Mouse (Mus musculus) urinary bladder, postnatal 14 days (tissue): ENCODE measurements around the gene Phykpl.
A peak's percentile ranks its signal among the peaks of the same experiment; 100 is the strongest.
"Not testable (repeated sequence)": the region's sequence is repeated elsewhere in the genome, so short reads cannot be mapped to it uniquely, and the experiment has no call there.

Experiments
- DNase-seq: peaks from one replicate; pipeline ENCODE4 v3.0.0; 2021; ENCODE audit warnings: low spot score

Phykpl gene

DNA sequence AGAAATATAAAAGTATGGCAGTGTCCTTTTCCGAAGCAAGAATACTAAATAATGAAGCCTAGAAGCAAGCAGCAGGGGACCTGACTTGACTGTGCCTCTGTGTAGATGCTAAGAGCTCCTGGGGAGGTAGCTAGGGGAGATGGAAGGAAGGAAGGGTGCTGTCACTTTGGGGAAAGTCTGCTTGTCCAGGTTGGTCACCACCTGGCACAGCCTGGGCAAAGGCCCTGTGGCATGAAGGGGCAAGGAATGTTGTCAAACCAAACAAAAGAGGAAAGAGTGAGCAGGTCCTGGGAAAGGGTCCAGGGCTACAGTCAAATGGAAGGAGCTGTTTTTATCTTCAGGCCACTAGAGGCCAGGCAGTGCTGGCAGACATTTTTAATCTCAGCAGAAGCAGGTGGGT is 2.5 kb downstream of the Phykpl start:
- no peak for DNase-seq

DNA sequence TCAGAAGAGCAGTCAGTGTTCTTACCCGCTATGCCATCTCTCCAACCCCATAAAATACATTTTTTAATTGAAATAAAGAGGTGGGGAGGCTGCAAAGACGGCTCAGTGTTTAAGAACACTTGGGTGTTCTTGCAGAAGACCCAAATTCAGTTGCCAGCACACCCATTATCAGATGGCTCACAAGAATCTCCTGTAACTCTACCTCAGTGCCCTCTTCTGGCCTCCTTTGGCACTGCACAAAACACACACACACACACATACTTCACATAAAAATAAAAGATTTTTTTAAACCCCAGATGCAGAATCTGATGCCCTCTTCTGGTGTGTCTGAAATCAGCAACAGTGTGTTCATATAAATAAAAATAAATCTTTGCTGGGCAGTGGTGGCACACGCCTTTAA is 4.3 kb downstream of the Phykpl start:
- no peak for DNase-seq

DNA sequence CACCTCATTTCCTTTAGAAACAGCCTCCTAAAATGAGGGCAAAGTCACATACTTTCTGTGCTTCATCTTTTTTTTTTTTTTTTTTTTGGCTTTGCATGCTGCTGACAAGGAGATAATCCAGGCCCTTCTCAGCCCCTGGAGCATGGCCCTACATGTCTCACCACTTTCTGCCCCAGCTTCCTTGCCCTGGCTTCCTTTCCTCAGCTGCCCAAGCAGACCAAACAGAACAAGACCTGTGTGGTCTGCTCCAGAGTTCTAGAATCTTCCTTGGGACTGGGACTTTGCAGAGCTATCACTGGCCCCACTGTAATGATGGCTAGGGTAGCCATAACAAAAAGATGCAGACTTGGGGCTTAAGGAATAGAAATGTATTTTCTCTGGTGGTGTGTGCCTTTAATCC is 5.4 kb downstream of the Phykpl start:
- no peak for DNase-seq

DNA sequence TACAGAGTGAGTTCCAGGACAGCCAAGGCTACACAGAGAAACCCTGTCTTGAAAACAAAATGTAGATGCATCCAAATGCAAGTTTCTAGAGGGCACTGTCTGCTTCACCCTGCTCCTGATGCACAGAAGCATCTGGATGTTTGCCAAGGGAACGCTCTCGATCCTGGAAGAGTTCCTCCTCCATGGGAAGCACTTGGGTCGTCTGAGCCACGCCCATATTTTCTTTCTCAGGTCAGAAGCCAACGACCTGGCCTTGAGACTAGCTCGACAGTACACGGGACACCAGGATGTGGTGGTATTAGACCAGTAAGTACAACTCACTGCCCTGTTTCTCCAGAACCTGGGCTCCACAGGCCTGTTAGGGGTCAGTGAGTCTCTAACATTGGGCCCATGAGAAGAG is 6.6 kb downstream of the Phykpl start:
- DNase-seq = no peak

DNA sequence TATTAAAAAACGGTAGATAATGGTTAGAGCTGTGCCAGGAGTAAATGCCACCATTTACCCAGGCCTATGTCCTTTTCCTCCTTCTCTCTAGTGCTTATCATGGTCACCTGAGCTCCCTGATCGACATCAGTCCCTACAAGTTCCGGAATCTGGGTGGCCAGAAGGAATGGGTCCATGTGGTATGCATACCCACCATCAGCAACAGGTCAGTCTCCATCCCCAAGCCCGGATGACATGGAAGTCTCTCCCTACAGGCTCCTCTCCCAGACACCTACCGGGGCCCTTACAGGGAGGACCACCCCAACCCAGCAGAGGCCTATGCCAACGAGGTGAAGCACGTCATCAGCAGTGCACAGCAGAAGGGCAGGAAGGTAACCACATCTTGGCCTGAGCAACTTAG is 7.4 kb downstream of the Phykpl start:
- no peak for DNase-seq

DNA sequence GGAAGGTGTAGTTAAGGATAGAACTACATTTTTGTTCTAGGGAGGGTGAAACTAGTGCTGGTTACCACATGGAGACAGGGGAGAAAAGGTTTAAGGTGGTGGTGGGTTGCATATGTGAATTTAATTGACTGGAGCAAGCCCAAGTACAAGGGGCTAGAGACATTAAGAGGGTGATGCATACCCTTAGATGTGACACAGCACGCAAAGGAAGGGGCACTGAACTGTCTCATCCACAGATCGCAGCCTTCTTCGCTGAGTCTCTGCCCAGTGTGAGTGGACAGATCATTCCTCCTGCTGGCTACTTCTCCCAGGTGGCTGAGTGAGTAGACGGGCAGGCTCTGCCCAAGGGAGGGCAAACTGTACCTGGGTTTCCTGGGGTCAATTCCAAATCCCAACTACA is 8.8 kb downstream of the Phykpl start:
- DNase-seq = no peak

DNA sequence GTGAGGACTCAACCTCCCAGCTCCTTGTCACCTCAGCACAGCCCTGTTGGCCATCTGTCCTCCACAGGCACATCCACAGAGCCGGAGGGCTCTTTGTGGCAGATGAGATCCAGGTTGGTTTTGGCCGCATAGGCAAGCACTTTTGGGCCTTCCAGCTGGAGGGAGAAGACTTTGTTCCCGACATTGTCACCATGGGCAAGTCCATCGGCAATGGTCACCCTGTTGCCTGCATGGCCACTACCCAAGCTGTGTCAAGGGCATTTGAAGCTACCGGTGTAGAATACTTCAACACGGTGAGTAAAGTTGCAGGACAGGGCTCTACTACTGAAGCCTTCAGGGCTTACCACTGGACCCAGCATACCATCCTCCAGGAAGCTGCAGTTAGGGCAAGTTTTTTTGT is 9.3 kb downstream of the Phykpl start:
- no peak for DNase-seq

DNA sequence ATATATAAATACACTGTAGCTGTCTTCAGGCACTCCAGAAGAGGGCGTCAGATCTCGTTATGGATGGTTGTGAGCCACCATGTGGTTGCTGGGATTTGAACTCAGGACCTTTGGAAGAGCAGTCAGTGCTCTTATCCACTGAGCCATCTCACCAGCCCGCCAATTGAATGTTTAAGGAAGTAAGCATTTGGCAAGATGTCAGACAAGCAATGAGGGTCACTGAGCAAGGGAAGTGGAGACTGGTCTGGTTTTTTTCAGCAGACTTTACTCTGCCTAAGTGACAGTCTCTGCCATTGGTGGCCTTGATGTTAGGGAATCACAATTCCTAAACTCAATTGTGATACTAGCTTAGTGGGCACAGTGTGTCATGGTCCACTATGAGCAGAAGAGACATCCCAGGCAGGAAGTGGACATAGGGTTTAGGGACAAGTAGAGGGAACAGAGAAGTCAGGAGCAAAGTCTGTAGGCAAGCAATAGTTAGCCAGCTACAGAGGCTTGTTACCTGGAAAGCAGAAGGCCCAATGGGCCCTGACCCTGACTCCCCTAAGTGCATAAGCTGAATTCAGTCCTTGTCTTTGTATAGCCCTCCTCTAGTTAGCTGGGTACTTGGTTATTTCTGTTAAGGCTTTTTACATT is 10.3 kb downstream of the Phykpl start:
- DNase-seq = no peak

DNA sequence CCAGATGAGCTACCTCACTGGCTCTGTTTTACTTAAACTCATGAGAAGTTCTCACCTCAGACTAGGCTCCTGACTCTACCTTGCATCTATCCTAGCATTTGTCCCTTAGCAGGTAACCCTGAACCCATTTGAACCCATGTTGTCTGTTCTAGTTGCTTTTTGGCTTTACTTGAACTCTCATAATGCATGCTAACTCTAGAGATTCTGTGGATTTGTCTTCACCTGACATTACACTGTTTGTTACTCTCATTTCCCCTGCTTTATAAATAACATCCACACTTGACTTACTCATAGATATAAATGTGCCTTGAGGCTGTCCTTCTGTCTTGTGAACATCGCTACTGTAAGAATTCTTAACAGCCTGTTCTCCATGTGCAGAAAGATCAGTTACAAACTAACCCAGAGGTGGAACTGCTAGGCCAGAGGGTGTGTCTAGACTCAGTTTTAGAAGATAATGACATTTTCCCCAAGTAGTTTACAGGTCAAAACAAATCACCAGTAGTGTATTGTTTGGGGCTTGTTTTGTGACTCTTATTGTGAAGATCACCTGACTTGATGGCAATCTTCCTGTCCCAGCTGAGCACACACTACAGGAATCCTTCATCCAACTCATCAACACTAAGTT is 11.0 kb downstream of the Phykpl start:
- no peak for DNase-seq

DNA sequence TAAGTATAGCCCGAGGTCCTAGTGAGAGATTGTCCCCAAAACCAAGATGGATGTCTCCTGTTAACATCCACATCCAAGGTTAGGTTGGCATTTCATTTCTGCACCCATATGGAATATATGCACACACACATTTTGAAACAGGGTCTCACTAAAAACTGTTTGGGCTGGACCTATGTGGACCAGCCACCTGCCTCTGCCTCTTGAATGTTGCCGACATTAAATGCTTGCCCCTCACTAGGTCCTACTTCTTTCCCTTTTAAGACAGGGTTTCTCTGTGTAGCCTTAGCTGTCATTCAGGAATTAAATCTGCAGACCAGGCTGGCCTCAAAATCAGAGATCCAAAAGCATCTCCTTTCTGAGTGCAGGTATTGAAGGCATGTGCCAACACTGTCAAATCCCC is 13.0 kb downstream of the Phykpl start:
- DNase-seq = no peak

DNA sequence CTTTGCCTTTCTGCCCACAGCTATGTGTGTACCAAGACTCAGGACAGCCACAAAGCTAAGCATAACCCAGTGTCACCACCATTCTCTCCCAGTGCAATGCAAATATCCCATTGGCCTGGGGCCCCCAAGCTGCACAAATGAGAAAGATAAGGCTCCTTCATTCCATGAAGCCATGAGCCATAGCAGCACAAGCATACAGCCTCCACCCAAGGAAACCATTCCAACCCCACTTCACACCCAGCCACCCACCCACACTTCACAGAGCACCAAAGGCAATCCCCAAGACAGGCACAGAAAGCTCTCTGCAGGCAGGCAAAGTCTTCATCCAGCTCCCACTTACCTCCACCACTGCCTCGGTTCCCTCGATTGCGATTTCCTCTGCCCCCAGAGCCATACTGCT is 17.7 kb downstream of the Phykpl start:
- DNase-seq = no peak

DNA sequence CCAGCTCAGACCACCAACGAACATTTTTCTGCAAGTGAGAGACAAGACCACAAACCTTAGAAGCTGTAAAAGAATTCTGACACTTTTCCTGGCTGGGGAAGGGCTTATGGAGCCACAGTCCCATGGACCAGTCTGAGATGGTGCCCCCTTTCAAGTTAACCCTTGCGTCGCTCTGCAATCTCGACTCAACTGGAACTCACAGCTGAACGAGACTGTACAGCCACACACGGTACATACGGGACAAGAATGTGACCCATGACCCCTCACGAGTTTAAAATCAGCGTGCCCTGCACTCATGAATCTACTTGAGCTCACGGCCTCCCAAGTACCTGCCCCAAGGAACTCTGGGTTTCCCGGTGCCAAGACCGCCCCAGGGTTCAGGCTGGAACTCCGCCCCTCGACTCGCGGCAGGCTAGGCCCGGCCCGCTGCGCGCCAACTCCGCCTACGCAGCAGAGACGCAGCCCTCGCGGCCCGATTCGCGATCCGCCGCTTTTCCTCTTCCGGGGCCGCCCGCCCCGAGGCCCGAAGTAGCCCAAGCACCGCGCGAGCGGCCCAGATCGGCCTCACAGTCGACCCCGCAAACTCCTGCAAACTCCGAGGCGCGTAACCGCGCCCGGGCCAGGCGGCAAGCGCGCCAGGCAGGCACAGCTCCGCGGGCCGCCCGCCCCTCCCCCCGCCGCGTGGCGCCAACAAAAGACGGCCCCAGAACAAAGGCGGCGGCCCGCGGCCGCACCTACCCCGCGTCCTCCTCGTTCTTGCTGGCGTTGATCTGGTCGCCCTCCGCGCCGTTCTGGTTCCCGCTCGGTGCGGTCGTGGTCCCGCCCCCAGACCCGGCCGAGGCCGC is 21.3 kb downstream of the Phykpl start:
- DNase-seq = peak; percentile 93

DNA sequence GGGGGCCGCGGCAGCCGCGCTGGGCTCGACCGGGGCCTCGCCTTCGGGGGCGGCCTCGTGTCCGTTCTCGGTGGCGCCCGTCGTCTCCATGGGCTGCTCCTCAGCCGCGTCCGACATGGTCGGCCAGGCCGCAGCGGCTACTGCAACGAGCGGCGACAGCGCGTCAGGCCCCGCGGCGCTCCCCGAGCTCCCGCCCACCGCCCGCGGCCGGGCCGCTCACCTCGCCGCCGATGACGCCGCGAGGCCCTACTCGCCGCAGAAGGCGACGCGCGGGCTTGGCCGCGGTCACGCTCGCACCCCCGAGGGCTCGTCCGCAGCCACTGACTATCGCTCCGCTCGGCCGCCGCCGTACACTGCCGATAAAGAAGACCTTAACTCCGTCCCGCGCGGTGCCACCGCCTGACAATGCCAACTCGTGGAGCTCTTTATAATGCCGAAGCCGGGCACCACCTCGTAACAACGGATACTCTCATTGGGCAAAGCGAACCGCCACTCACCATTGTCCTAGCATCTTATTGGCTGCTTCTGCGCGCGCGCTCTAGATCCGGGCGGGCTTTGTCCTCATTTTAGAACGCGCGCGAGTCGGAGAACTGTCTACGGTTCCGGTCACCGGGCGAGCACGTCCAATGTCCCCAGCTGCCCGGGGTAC is 22.0 kb downstream of the Phykpl start, which contains the start of gene Hnrnpab:
Gene Hnrnpab, minus strand, starts transcription at position 401 of the 649 bp plus-strand sequence.
- peak; percentile 97 for DNase-seq

DNA sequence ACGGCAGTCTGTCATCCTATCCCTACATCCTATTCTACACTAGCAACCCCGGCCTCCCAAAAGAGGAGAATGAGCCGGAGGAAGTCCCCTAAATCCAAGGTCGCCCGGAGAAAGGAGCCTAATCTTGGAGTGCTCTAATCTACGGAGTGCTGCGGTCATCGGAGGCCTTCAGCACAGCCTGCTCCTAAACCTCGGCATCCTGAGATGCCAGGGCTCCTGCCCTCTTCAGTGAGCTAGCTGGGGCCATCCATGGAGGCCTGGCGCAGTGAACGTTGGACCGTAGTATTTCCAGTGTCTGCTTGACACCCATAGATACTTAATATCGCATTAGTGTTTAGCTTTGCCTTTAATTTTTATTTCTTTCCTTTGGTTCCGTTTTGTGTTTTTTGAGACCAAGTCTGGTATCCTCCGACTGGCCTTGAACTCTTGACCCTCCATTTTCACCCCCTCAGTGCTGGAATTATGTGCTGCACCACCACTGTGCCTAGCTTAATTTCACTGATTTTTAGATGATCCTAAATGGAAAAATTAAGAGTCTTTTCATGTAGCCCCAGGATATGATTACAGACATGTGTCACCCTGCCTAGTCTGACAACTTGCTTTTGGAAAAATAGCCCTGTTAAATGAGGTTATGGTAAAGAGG is 22.7 kb downstream of the Phykpl start:
- DNase-seq = no peak

DNA sequence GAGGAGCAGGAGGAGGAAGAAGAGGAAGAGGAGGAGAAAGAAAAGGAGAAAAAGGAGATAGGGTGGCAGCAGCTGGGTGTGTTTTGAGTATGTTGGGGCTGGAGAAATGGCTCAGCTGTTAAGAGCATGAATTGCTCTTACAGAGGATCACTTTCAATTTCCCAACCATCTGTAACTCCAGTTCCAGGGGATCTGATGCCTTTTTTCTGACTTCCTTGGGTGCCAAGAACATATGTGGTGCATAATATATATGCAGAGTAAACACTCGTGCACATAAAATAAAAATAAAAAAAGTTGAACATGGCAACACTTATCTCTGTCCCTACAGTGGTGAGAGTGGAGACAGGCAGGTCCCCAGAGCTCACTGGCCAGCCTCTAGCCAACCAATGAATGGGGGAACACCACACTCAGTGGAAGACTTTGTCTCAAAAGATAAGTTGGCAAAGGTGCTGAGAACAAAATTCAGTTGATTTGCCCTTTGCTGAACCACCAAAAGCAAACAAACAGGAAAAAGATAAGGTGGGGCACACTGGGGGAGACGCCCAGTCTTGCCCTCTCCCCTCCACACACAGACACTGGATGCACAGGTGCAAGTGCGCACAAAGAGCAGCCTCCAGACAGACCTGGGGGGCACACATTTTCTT is 24.8 kb downstream of the Phykpl start:
- no peak for DNase-seq

DNA sequence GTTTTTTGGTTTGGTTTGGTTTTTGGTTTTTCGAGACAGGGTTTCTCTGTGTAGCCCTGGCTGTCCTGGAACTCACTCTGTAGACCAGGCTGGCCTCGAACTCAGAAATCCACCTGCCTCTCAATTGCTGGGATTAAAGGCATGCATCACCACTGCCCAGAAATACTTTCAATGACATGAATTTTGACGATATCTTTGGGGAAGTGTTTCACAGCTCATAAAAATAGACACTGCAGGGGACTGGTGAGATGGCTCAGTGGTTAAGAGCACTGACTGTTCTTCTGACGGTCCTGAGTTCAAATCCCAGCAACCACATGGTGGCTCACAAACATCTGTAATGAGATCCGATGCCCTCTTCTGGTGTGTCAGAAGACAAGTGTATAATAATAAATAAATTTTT is 25.4 kb downstream of the Phykpl start:
- not testable (repeated sequence) for DNase-seq

DNA sequence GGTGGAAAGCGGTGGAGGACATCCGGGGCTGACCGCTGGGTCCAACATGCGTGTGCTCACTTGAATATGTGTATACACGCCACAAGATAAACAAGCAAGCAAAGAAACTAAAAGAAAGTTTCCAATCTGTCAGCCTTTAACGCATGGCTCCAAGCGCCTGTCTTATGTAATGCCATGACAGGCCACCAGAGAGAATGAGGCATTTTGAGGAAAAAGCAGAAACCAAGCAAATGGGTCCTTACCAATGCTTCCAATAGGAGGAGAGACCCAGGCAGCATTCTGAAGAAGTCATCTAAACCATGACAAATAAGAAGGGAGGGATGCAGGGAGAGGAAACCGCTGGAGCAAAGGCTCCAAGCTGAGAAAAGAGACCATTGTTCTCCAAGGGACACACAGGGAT is 29.7 kb downstream of the Phykpl start:
- DNase-seq = no peak

DNA sequence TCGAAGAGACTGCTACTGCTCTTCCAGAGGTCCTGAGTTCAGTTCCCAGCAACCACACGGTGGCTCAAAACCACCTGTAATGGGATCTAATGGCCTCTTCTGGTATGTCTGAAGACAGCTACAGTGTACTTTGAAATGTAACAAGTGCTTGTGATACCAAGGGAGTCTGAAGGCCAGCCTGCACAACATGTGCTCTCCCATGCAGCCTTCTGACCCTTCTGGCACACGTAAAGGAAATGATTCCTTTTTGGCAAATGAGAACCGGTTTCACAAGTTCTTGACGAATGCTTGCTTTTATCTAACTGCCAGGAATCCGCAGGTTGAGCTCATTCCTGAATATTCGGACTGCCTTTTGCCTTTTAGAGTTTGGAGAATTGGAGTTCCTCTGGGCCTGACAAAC is 30.6 kb downstream of the Phykpl start:
- DNase-seq = peak; percentile 34

DNA sequence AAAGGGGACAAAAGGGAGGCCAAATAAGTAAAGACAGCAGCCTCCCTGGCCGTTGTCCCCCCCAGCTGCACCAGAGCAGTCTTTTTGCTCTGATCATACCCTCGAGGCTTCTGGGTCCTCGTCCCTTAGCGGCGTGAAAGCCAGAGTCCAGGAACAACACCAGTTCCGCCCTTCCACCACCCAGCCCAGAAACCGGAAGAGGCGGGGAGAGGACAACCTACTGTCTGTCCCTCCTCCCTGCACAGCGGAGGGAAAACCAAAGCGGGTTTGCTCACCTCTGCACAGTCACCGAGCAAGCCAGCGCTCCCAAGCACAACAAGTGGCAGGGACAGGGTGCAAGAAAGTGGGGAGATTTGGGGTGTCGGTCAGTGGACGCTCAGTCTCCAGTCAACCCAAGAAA is 31.0 kb downstream of the Phykpl start:
- peak; percentile 83 for DNase-seq

DNA sequence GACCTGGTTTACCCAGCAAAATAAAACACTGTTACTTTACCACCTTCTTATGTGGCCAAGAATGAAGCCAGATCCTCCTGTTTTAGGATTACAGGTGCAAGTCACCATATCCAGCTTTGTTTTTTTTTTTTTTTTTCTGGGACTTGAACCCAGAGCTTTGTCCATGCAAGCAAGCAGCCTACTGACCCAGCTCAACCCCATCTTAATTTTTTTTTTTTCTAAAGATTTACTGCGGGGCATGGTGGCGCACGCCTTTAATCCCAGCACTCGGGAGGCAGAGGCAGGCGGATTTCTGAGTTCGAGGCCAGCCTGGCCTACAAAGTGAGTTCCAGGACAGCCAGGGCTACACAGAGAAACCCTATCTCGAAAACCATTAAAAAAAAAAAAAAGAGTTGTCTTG is 31.6 kb downstream of the Phykpl start:
- DNase-seq = not testable (repeated sequence)

DNA sequence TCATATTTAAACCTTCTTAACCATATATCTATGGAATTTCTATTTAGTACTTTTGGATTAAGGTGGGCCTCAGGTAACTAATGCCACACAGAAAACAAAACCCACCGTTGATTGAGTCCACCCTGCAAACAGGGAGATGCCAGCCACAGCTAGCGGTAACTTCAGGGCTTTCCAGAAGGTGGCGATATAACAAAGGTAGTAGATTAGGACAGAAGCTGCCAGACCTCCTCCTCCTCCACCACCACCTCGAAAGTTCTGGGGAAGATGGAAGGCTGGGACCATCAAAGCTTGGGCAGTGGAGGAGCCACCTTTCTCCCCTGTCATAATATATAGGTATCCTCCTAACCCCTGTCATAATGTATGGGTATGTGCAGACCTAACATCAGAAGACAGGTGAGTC is 33.1 kb downstream of the Phykpl start:
- peak; percentile 78 for DNase-seq
